Mouse (Mus musculus) hindbrain, embryonic 12.5 days (tissue): ENCODE results near the gene Lmnb2. TPM values are rescaled to one million over a fixed set of nuclear protein-coding genes. Genes with fewer than 3 reads are reported as not detected.

ENCODE experiments used
- ATAC-seq: fragments of 200-750 bp; cut with Nextera tagmentation; 2 replicates; pipeline ENCODE4 v1.8.0; 2017; ENCODE audit warnings: moderate TSS enrichment; ENCODE audit not compliant: low FRiP score
- H3K27ac ChIP-seq: fragments of 300-500 bp; sonication (generic); 2 replicates; pipeline ENCODE4 v1.5.1; 2016; ENCODE audit warnings: mild to moderate bottlenecking
- H3K27me3 ChIP-seq: fragments of 300-500 bp; sonication (generic); 2 replicates; pipeline ENCODE4 v1.6.1; 2016; ENCODE audit warnings: mild to moderate bottlenecking
- H3K36me3 ChIP-seq: fragments of 300-500 bp; sonication (generic); 2 replicates; pipeline ENCODE4 v1.6.1; 2016; ENCODE audit warnings: mild to moderate bottlenecking
- H3K4me1 ChIP-seq: fragments of 300-500 bp; sonication (generic); 2 replicates; pipeline ENCODE4 v1.6.1; 2016
- H3K4me2 ChIP-seq: fragments of 300-500 bp; sonication (generic); replicated peaks from 2 replicates; pipeline ENCODE4 v1.6.1; 2016; ENCODE audit warnings: mild to moderate bottlenecking
- H3K4me3 ChIP-seq: fragments of 300-500 bp; sonication (generic); 2 replicates; pipeline ENCODE4 v1.5.1; 2016; ENCODE audit warnings: mild to moderate bottlenecking
- H3K9ac ChIP-seq: fragments of 300-500 bp; sonication (generic); 2 replicates; pipeline ENCODE4 v1.6.1; 2016; ENCODE audit warnings: mild to moderate bottlenecking, moderate library complexity
- H3K9me3 ChIP-seq: fragments of 300-500 bp; sonication (generic); replicated peaks from 2 replicates; pipeline ENCODE4 v1.6.1; 2016; ENCODE audit warnings: mild to moderate bottlenecking
- WGBS: fragments of 180-500 bp; shearing (Covaris S2); methylation state at CpG from one replicate; pipeline ENCODE4 v1.1.7; 2016; 5-methylcytosine and 5-hydroxymethylcytosine counted together
- polyA plus RNA-seq: library from polyadenylated mRNA; unstranded; fragments of >200 nt; fragmentation: Nextera tagmentation; extraction: Ambion mirVana; gene quantifications from 2 replicates; pipeline ENCODE4 v1.2.1, GENCODE M21; 2016

The Lmnb2 gene
- polyA plus RNA-seq, 1 experiment from 2014 or later: 56.8 TPM

- Histone ChIP-seq H3K4me3 (no peak overlapping the region), H3K9me3 (no peaks in the 10 kb centered on the region), H3K9ac (no peak overlapping the region), H3K4me1 (peaks cover 6% of the 10 kb centered on the region), H3K4me2 (no peak overlapping the region; the same call in 1 of the 2 replicates), H3K27ac (no peak overlapping the region), H3K36me3 (no peaks in the 10 kb centered on the region), H3K27me3 (peaks cover 7% of the 10 kb centered on the region)
- no peak for ATAC-seq
- 23% methylated on average over 9 of the region's 9 CpGs for WGBS
Measured at GRCm38 (mm10) chr10:80955536-80955935, 37.5 kb upstream of the Lmnb2 start.

GRCm38 (mm10) chr10:80954843-80955242 is 36.8 kb upstream of the Lmnb2 start:
- H3K27ac ChIP-seq: no peak overlapping the region
- H3K36me3 ChIP-seq: no peaks in the 10 kb centered on the region
- H3K9ac ChIP-seq: no peak overlapping the region
- no peaks in the 10 kb centered on the region for H3K9me3 ChIP-seq
- ATAC-seq: peak; percentile 18; the same call in 1 of the 2 replicates
- WGBS: 76% methylated on average over 6 of the region's 6 CpGs
- no peak overlapping the region for H3K4me2 ChIP-seq
- H3K4me3 ChIP-seq: no peak overlapping the region
- peaks cover 6% of the 10 kb centered on the region for H3K4me1 ChIP-seq
- H3K27me3 ChIP-seq: peaks cover 7% of the 10 kb centered on the region

- H3K4me3 ChIP-seq: no peak overlapping the region
- 71% methylated on average over 13 of the region's 13 CpGs for WGBS
- no peaks in the 10 kb centered on the region for H3K36me3 ChIP-seq
- H3K4me2 ChIP-seq: no peak overlapping the region
- H3K9me3 ChIP-seq: no peaks in the 10 kb centered on the region
- H3K9ac ChIP-seq: no peak overlapping the region
- no peak overlapping the region for H3K27ac ChIP-seq
- peaks cover 6% of the 10 kb centered on the region for H3K4me1 ChIP-seq
- no peak for ATAC-seq
- peaks cover 7% of the 10 kb centered on the region for H3K27me3 ChIP-seq
Measured at GRCm38 (mm10) chr10:80954415-80954814, 36.4 kb upstream of the Lmnb2 start.

GRCm38 (mm10) chr10:80952449-80952848 is 34.4 kb upstream of the Lmnb2 start:
- no peak overlapping the region for H3K9ac ChIP-seq
- ATAC-seq: no peak
- no peak overlapping the region for H3K27ac ChIP-seq
- H3K4me1 ChIP-seq: peaks cover 14% of the 10 kb centered on the region
- H3K36me3 ChIP-seq: no peaks in the 10 kb centered on the region
- H3K9me3 ChIP-seq: no peaks in the 10 kb centered on the region
- WGBS: 74% methylated on average over 15 of the region's 15 CpGs
- H3K4me2 ChIP-seq: no peak overlapping the region
- H3K27me3 ChIP-seq: peaks cover 7% of the 10 kb centered on the region
- H3K4me3 ChIP-seq: no peak overlapping the region

- Histone ChIP-seq H3K36me3 (no peaks in the 10 kb centered on the region), H3K27me3 (peaks cover 7% of the 10 kb centered on the region), H3K9me3 (no peaks in the 10 kb centered on the region), H3K9ac (no peak overlapping the region), H3K27ac (no peak overlapping the region), H3K4me2 (no peak overlapping the region), H3K4me1 (peaks cover 14% of the 10 kb centered on the region), H3K4me3 (no peak overlapping the region)
- ATAC-seq: no peak
- 75% methylated on average over 10 of the region's 10 CpGs for WGBS
Measured at GRCm38 (mm10) chr10:80951761-80952390, 33.8 kb upstream of the Lmnb2 start.

- WGBS: 30% methylated on average over 5 of the region's 5 CpGs
- Histone ChIP-seq H3K4me3 (no peak overlapping the region), H3K4me2 (no peak overlapping the region), H3K9ac (no peak overlapping the region), H3K27ac (no peak overlapping the region), H3K27me3 (peaks cover 7% of the 10 kb centered on the region), H3K9me3 (no peaks in the 10 kb centered on the region), H3K36me3 (no peaks in the 10 kb centered on the region), H3K4me1 (peaks cover 11% of the 10 kb centered on the region)
- ATAC-seq: no peak
Measured at GRCm38 (mm10) chr10:80950314-80950713, 32.3 kb upstream of the Lmnb2 start.

GRCm38 (mm10) chr10:80949081-80949480 is 31.0 kb upstream of the Lmnb2 start:
- Histone ChIP-seq H3K4me3 (no peak overlapping the region), H3K4me2 (no peak overlapping the region), H3K4me1 (peaks cover 8% of the 10 kb centered on the region; the same call in 1 of the 2 replicates), H3K36me3 (no peaks in the 10 kb centered on the region), H3K9ac (no peak overlapping the region), H3K27me3 (peaks cover 7% of the 10 kb centered on the region), H3K27ac (no peak overlapping the region), H3K9me3 (no peaks in the 10 kb centered on the region)
- 87% methylated on average over 3 of the region's 3 CpGs for WGBS
- ATAC-seq: no peak

GRCm38 (mm10) chr10:80948570-80948969 is 30.5 kb upstream of the Lmnb2 start:
- Histone ChIP-seq H3K27me3 (peaks cover 8% of the 10 kb centered on the region), H3K4me3 (no peak overlapping the region), H3K4me1 (peaks cover 8% of the 10 kb centered on the region; the same call in 1 of the 2 replicates), H3K27ac (no peak overlapping the region), H3K4me2 (no peak overlapping the region), H3K9ac (no peak overlapping the region), H3K9me3 (no peaks in the 10 kb centered on the region), H3K36me3 (no peaks in the 10 kb centered on the region)
- ATAC-seq: no peak
- 32% methylated on average over 6 of the region's 6 CpGs for whole genome bisulfite sequencing

- Histone ChIP-seq H3K9me3 (no peaks in the 10 kb centered on the region), H3K4me2 (no peak overlapping the region), H3K4me3 (no peak overlapping the region), H3K4me1 (peaks cover 8% of the 10 kb centered on the region; the same call in 1 of the 2 replicates), H3K27me3 (peaks cover 8% of the 10 kb centered on the region), H3K9ac (no peak overlapping the region), H3K27ac (no peak overlapping the region), H3K36me3 (no peaks in the 10 kb centered on the region)
- WGBS: 70% methylated on average over 2 of the region's 2 CpGs
- ATAC-seq: no peak
Measured at GRCm38 (mm10) chr10:80947802-80948201, 29.8 kb upstream of the Lmnb2 start.

- Histone ChIP-seq H3K4me1 (peaks cover 8% of the 10 kb centered on the region; the same call in 1 of the 2 replicates), H3K36me3 (no peaks in the 10 kb centered on the region), H3K4me3 (no peak overlapping the region), H3K27ac (no peak overlapping the region), H3K27me3 (peaks cover 7% of the 10 kb centered on the region; the same call in 1 of the 2 replicates), H3K9ac (no peak overlapping the region), H3K4me2 (no peak overlapping the region), H3K9me3 (no peaks in the 10 kb centered on the region)
- WGBS: 65% methylated on average over 14 of the region's 14 CpGs
- no peak for ATAC-seq
Measured at GRCm38 (mm10) chr10:80946684-80947437, 28.8 kb upstream of the Lmnb2 start.

- H3K4me3 ChIP-seq: no peak overlapping the region
- peaks cover 16% of the 10 kb centered on the region; the same call in 1 of the 2 replicates for H3K27me3 ChIP-seq
- no peak overlapping the region for H3K27ac ChIP-seq
- ATAC-seq: no peak
- WGBS: 78% methylated on average over 5 of the region's 5 CpGs
- H3K9ac ChIP-seq: no peak overlapping the region
- H3K9me3 ChIP-seq: no peaks in the 10 kb centered on the region
- no peak overlapping the region for H3K4me2 ChIP-seq
- peaks cover 23% of the 10 kb centered on the region for H3K4me1 ChIP-seq
- no peaks in the 10 kb centered on the region for H3K36me3 ChIP-seq
Measured at GRCm38 (mm10) chr10:80944231-80944630, 26.2 kb upstream of the Lmnb2 start.

- H3K9ac ChIP-seq: no peak overlapping the region
- no peaks in the 10 kb centered on the region for H3K36me3 ChIP-seq
- no peak overlapping the region for H3K4me2 ChIP-seq
- H3K27me3 ChIP-seq: peaks cover 16% of the 10 kb centered on the region; the same call in 1 of the 2 replicates
- no peak overlapping the region for H3K27ac ChIP-seq
- peaks cover 23% of the 10 kb centered on the region for H3K4me1 ChIP-seq
- no peaks in the 10 kb centered on the region for H3K9me3 ChIP-seq
- no peak for ATAC-seq
- no peak overlapping the region for H3K4me3 ChIP-seq
- 82% methylated on average over 9 of the region's 9 CpGs for WGBS
Measured at GRCm38 (mm10) chr10:80943701-80944100, 25.7 kb upstream of the Lmnb2 start.
